Mouse (Mus musculus) right cerebral cortex, postnatal 4 days (tissue): Measurements from ENCODE around the gene Inafm2.

Source experiments
- DNase-seq: peaks from one replicate; pipeline ENCODE4 v3.0.0-alpha.2; 2022

Gene Inafm2

DNA sequence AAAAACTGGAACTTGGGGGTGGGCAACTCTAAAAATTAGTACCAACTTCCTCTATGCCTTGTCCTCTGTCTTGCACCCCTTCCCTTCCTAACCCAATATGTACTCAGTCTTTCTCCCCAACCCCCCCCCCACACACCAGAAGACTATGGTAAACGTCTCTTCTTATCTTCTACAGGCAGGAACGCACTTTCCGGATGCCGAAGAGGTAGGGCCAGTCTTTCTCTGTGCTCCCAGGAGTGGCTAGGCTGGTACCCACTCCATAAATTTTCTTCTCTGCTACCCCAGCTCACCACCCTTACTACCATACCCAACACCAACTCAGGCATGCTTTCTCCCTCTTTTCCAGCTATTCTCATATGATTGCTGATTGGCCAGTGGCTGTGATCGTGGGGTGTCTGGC is 41.0 kb downstream of the Inafm2 start:
- no peak for DNase-seq

DNA sequence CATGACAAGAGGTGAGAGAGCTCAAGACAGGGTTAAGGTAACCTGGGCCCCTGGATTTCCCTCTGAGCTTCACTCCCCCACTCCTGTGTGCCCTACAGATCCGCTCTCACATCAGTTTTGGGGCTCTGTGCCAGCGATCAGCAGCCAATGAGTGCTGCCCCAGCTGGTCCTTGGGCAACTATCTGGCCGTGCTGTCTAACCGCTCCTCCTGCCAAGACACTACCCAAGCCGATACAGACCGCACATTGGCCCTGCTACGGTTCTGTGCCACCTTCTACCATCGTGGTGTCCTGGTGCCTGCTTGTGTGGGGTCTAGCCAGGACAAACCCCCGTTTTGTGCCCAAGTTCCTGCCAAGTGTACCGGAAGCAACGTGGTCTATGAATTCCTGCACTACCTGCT is 43.9 kb downstream of the Inafm2 start:
- no peak for DNase-seq

DNA sequence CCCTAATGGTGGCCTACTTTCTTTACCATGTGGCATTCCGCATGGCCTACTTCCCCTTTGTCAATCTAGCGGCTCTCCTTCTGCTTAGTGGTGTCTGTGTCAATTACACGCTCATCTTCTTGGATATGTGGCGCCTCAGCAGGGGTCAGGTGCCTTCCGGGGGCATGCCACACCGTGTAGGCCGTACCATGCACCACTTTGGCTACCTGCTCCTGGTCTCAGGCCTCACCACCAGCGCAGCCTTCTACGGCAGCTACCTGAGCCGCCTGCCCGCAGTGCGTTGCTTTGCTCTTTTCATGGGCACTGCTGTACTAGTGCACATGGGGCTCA is 44.6 kb downstream of the Inafm2 start:
- no peak for DNase-seq

DNA sequence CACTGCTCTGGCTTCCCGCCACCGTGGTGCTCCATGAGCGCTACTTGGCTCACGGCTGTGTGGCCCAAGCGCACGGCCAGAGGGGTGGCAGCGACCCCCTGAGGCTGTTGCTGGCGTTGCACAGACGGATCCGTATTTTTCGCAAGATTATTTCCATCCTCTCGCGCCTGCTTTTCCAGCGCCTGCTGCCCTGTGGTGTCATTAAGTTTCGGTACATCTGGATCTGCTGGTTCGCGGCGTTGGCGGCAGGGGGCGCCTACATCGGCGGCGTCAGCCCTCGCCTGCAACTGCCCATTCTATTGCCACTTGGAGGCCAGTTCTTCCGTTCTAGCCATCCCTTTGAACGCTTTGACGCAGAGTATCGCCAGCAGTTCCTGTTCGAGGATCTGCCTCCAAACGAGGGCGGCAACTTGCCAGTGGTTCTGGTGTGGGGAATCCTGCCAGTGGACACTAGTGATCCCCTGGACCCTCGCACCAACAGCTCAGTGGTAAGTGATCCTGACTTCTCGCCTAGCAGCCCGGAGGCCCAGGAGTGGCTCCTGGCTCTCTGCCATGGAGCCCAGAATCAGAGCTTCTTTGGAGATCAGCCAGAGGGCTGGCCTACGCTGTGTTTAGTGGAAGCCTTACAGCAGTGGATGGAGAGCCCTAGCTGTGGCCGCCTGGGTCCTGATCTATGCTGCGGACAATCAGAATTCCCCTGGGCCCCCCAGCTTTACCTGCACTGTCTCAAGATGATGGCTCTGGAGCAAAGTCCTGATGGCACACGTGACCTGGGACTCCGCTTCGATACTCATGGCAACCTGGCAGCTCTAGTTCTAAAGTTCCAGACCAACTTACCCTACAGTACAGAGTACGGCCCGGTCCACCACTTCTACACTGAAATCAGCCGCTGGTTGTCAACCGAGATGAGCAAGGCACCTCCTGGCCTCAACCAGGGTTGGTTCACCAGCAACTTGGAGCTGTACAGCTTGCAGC is 45.3 kb downstream of the Inafm2 start:
- peak; percentile 68 for DNase-seq

DNA sequence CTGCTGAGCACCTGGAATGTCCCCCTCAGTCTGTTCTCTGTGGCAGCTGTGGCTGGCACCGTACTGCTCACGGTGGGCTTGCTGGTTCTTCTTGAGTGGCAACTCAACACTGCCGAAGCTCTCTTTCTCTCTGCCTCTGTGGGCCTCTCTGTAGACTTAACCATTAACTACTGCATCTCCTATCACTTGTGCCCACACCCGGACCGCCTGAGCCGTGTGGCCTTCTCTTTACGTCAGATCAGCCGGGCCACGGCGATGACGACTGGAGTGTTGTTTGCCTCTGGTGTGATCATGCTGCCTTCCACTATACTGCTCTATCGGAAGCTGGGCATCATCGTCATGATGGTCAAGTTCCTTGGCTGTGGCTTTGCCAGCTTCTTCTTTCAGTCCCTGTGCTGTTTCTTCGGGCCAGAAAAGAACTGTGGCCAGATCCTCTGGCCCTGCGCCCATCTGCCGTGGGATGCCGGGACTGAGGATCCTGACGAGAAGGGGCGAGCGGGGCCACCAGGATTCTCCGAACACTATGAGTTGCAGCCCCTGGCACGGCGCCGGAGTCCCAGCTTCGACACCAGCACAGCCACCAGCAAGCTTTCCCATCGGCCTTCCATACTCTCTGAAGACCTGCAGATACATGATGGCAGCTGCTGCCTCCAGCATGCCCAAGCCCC is 46.2 kb downstream of the Inafm2 start:
- DNase-seq = no peak

DNA sequence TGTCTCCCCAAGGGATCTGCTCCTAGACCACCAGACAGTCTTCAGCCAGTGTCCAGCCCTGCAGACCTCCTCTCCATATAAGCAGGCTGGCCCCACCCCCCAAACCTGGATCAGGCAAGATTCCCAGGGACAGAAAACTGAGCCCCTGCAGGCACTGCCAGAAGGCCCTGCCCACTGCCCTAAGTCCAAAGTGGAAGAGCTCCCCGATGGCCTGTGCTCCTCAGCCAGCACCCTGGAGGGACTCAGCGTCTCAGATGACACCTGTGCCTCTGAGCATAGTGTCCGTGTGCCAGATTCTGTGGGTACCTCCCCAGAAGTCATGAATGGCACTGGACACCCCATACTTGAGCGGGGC is 46.7 kb downstream of the Inafm2 start:
- DNase-seq = no peak

DNA sequence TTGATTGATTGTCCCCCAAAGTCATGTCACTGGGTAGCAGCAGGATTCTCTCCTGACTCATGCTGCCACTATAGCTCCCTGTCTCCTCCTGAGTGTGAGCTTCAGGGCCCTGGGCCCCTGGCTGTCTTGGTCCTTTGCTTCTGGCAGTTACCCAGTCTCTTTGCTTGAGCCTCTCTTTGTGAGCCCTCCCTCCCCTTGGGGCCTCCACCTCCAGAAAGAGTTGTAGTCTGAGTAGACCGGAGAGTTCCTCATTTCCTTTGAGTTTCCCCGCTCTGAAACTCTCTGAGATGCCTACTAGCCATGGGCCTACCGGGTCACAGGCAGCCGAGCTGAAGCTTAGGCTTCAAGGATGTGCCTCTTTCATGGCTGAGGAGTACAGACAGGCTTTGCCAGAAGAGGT is 48.1 kb downstream of the Inafm2 start:
- DNase-seq = no peak
